19 mouse cellular contexts compared by ENCODE assay signal in genomic region chr12:116500652-116501051, GRCm38 (mm10). TPM values are rescaled to one million over a fixed set of nuclear protein-coding genes. Genes with fewer than 3 reads are reported as not detected.
DNase-seq lines count a peak whose midpoint lies in the region; ATAC-seq lines count a peak whose summit lies in the region.
"Had no signal": no experiment of that assay in that cellular context is flagged by ENCODE, and none has a peak within 500 bp of the region (broad histone marks: within the 10 kb centered on the region; RNA-seq: fewer than 3 reads in every experiment).

No protein-coding gene starts in this region.

- intact Hi-C loops in left cerebral cortex, postnatal 4 days (cut with DNase I), result no loop called here
- intact Hi-C loops in left cerebral cortex, postnatal 25 days (cut with DNase I), result no loop called here

- no peak overlapping the region for H3K4me3 ChIP-seq in forebrain, embryonic 14.5 days (ENCODE audit: low read depth, low read length)
- no peak overlapping the region for H3K4me3 ChIP-seq in forebrain, embryonic 12.5 days (replicated peaks)
- no peak overlapping the region for H3K4me3 ChIP-seq in heart, embryonic 10.5 days
- H3K4me3 ChIP-seq: embryonic facial prominence, embryonic 13.5 days; heart, embryonic 12.5 days; hindbrain, embryonic 12.5 days had no signal

- DNase-seq in forebrain, embryonic 14.5 days (ENCODE audit: low spot score), result peak; percentile 7
- peak; percentile 71 for DNase-seq in heart, embryonic 10.5 days (ENCODE audit: low spot score)
- no peak for DNase-seq in heart, adult 8-10 months (ENCODE audit: low spot score)
- DNase-seq in left cerebral cortex, postnatal 4 days, result peak; percentile 3
- DNase-seq in left cerebral cortex, postnatal 25 days (ENCODE audit: low spot score in 2 of 2), result no peak
- DNase-seq: adrenal gland, adult 2 months; adrenal gland, postnatal 25 days; cerebellum, adult 11 months; gastrocnemius, postnatal 10 days; heart, adult 18-20 months; kidney, adult 8-10 months had no signal

- H3K4me1 ChIP-seq in forebrain, embryonic 14.5 days (ENCODE audit: control insufficient read depth, insufficient read depth, low read length), result no peaks in the 10 kb centered on the region
- no peaks in the 10 kb centered on the region for H3K4me1 ChIP-seq in forebrain, embryonic 12.5 days
- peaks cover 14% of the 10 kb centered on the region; the same call in 1 of the 2 replicates for H3K4me1 ChIP-seq in heart, embryonic 10.5 days
- H3K4me1 ChIP-seq: embryonic facial prominence, embryonic 13.5 days; hindbrain, embryonic 12.5 days had no signal

- H3K9me3 ChIP-seq in forebrain, embryonic 14.5 days (replicated peaks; ENCODE audit: control insufficient read depth, low read length), result no peaks in the 10 kb centered on the region
- H3K9me3 ChIP-seq in forebrain, embryonic 12.5 days, result no peaks in the 10 kb centered on the region
- H3K9me3 ChIP-seq in heart, embryonic 10.5 days, result no peaks in the 10 kb centered on the region
- H3K9me3 ChIP-seq: embryonic facial prominence, embryonic 13.5 days; heart, embryonic 12.5 days; hindbrain, embryonic 12.5 days had no signal

- no peaks in the 10 kb centered on the region for H3K27me3 ChIP-seq in forebrain, embryonic 14.5 days (replicated peaks; ENCODE audit: control insufficient read depth, insufficient read depth, low read length)
- H3K27me3 ChIP-seq in forebrain, embryonic 12.5 days, result no peaks in the 10 kb centered on the region
- H3K27me3 ChIP-seq in heart, embryonic 10.5 days (ENCODE audit: insufficient read depth, poor library complexity, severe bottlenecking), result no peaks in the 10 kb centered on the region
- H3K27me3 ChIP-seq: embryonic facial prominence, embryonic 13.5 days; heart, embryonic 12.5 days; hindbrain, embryonic 12.5 days had no signal

- H3K4me2 ChIP-seq in forebrain, embryonic 14.5 days (ENCODE audit: low read length), result no peak overlapping the region
- H3K4me2 ChIP-seq in forebrain, embryonic 12.5 days, result no peak overlapping the region
- H3K4me2 ChIP-seq: embryonic facial prominence, embryonic 13.5 days; heart, embryonic 12.5 days; hindbrain, embryonic 12.5 days had no signal

- no peak overlapping the region for H3K27ac ChIP-seq in forebrain, embryonic 14.5 days (ENCODE audit: low read depth, low read length)
- no peak overlapping the region for H3K27ac ChIP-seq in forebrain, embryonic 12.5 days
- no peak overlapping the region for H3K27ac ChIP-seq in heart, embryonic 10.5 days
- H3K27ac ChIP-seq: embryonic facial prominence, embryonic 13.5 days; hindbrain, embryonic 12.5 days had no signal

- no peak overlapping the region for H3K9ac ChIP-seq in forebrain, embryonic 14.5 days (ENCODE audit: low read length)
- H3K9ac ChIP-seq in forebrain, embryonic 12.5 days, result no peak overlapping the region
- H3K9ac ChIP-seq: embryonic facial prominence, embryonic 13.5 days; heart, embryonic 12.5 days; hindbrain, embryonic 12.5 days had no signal

- ATAC-seq in forebrain, embryonic 14.5 days, result no peak
- no peak for ATAC-seq in forebrain, embryonic 12.5 days (ENCODE audit: low FRiP score)
- ATAC-seq: inflammation-experienced regulatory T-cells, adult 6 months; intestine, postnatal 0 days had no signal

- no peaks in the 10 kb centered on the region for H3K36me3 ChIP-seq in forebrain, embryonic 14.5 days (ENCODE audit: control insufficient read depth, insufficient read depth, low read length)
- no peaks in the 10 kb centered on the region for H3K36me3 ChIP-seq in forebrain, embryonic 12.5 days (replicated peaks)
- no peaks in the 10 kb centered on the region for H3K36me3 ChIP-seq in heart, embryonic 10.5 days
- H3K36me3 ChIP-seq: embryonic facial prominence, embryonic 13.5 days; heart, embryonic 12.5 days; hindbrain, embryonic 12.5 days had no signal

- 89% methylated on average over 11 of the region's 11 CpGs for WGBS in forebrain, embryonic 14.5 days
- 92% methylated on average over 11 of the region's 11 CpGs for WGBS in forebrain, embryonic 12.5 days
- 86% methylated on average over 11 of the region's 11 CpGs for WGBS in heart, embryonic 10.5 days

RNA-seq across cellular contexts. Expression of gene Ptprn2, which starts 15.1 kb away (rescaled TPM):
- polyA plus RNA-seq in forebrain, embryonic 14.5 days (2014; fragmentation: Nextera tagmentation; extraction: Ambion mirVana), result 4.1 and 7.3 TPM in 2 replicates
- 7.8 and 8.8 TPM in 2 replicates for polyA plus RNA-seq in forebrain, embryonic 12.5 days (2016; fragmentation: Nextera tagmentation; extraction: Ambion mirVana)
- 0.16 TPM in 1 of 2 replicates, not detected in the other for polyA plus RNA-seq in heart, embryonic 10.5 days (2016; fragmentation: Nextera tagmentation; extraction: Ambion mirVana)
- under 1 TPM in 3 of 4 experiments, not detected in 1; 0.06 to 0.17 (median 0.14) TPM for total RNA-seq in heart, adult 8-10 months (2022)
- 100 to 1,000 TPM; 172 to 180 TPM for total RNA-seq in left cerebral cortex, postnatal 4 days (2021)
- total RNA-seq in left cerebral cortex, postnatal 25 days (2021), result 100 to 1,000 TPM; 356 to 377 TPM
- total RNA-seq: heart, postnatal 25 days had no signal
- polyA plus RNA-seq: kidney, embryonic 16.5 days had no signal

Comparison
In these comparisons a context has a peak if more than half of its experiments do, and no peak if none do; other contexts are left out.
1. DNase-seq: peak in forebrain, embryonic 14.5 days (single experiment), heart, embryonic 10.5 days (single experiment) and left cerebral cortex, postnatal 4 days (single experiment); none in heart, adult 8-10 months (single experiment) and left cerebral cortex, postnatal 25 days (0 of 2).
2. RNA of gene Ptprn2, which starts 15.1 kb away (total RNA-seq): 356 to 377 TPM in left cerebral cortex, postnatal 25 days and 172 to 180 TPM in left cerebral cortex, postnatal 4 days; 0.06 to 0.17 TPM in heart, adult 8-10 months; every median in the first group is over 100 times any median in the second.